Mouse (Mus musculus): ENCODE results near the gene Pheta1. TPM values are rescaled to one million over a fixed set of nuclear protein-coding genes. Genes with fewer than 3 reads are reported as not detected.

Pheta1 gene
- polyA plus RNA-seq, 1 experiment, result 17.6 TPM

DNA sequence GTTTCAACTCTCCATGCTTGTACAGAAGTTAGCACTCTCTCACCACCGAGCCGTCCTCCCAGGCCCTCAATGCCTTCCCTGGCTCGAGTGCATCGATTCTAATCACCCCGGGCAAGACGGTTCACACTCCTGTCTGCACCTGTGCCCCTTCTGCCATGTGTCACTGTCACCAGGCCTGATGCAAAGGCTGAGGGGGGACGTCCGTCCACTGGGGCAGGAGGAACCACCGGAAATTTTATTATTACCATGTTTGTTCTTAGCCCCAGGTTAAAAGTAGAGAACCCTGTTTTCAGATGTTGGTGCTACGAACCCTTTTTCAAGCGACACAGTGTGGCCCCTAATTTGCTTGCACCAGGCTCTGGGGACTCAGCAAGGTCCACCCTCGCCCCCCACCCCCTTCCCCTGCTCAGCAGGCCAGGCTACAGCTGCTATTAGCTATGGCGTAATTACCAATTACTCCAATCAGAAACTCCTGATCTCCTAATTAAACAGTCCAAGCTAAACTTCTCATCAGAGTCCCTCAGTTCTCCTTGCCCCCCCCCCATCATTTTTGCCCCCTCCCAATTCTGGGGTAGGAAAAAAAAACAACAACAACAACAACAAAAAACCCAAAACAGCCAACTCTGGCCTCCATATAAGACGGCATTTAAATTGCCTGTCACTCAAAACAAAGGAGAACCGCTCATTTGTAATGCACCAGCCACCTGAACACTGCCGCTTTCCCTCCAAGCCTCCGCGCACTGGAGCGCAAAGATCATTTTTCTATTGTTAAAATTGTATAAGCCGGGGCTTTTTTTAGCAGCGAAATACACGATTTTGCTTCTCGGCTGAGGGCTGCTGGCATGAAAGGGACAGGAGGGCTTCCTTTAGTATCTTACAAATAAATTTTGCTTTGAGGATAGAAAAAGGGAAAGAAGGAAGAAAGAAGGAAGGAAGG lies 54.3 kb downstream of the Pheta1 start:
- no peaks in the 10 kb centered on the region for H3K27me3 ChIP-seq (ENCODE audit: control insufficient read depth, insufficient read depth, low read length)
- whole genome bisulfite sequencing, result 81% methylated on average over 23 of the region's 23 CpGs
- no peak overlapping the region for H3K4me3 ChIP-seq (replicated peaks; ENCODE audit: insufficient read depth, low read depth, low read length)
- TF ChIP-seq POLR2A (IDR thresholded peaks at IDR 0.05; ENCODE audit: borderline replicate concordance, insufficient read depth, low read length) (no peak), CTCF (IDR thresholded peaks at IDR 0.05; ENCODE audit: borderline replicate concordance, insufficient read depth, low read depth, low read length) (no peak)
- H3K4me1 ChIP-seq (ENCODE audit: control insufficient read depth, insufficient read depth, low read length), result no peaks in the 10 kb centered on the region
- no peak overlapping the region for H3K27ac ChIP-seq (ENCODE audit: insufficient read depth, low read length)
- DNase-seq, result no peak

Other genes with a start within 250 kb of the Pheta1 start
- gene Acad12, start 230.0 kb upstream of the Pheta1 start, polyA plus RNA-seq (2012; rRNA removed), result 3.8 and 5.3 TPM in 2 replicates
- gene Acad10, start 188.5 kb upstream of the Pheta1 start, polyA plus RNA-seq (2012; rRNA removed), result 3.6 and 4.0 TPM in 2 replicates
- gene Brap, start 188.4 kb upstream of the Pheta1 start, polyA plus RNA-seq (2012; rRNA removed), result 51.2 and 54.4 TPM in 2 replicates
- 149 and 165 TPM in 2 replicates for gene Atxn2, start 137.6 kb upstream of the Pheta1 start, polyA plus RNA-seq (2012; rRNA removed)
- 30.8 and 31.7 TPM in 2 replicates for gene Sh2b3, start 11.3 kb upstream of the Pheta1 start, polyA plus RNA-seq (2012; rRNA removed)
- 31.9 and 36.7 TPM in 2 replicates for gene Cux2, start 201.1 kb downstream of the Pheta1 start, polyA plus RNA-seq (2012; rRNA removed)